Mouse (Mus musculus) embryonic stem cell, embryonic (primary cell): ENCODE data around the gene Lbhd2.

Source experiments
- CTCF ChIA-PET, 4 experiments: fragments of 300-600 bp in 2 of 4; fragments of 350-600 bp in 2 of 4; sonication (Branson Sonifier 250); formaldehyde crosslinking; loops; one replicate each; lab custom pipeline; 2022; ENCODE audit warnings: inconsistent platforms in 2 of 4; lab: Charles Lee
- POLR2A ChIA-PET, 4 experiments: fragments of 300-600 bp in 2 of 4; fragments of 350-600 bp in 2 of 4; sonication (Branson Sonifier 250); formaldehyde crosslinking; loops; one replicate each; lab custom pipeline; 2022; ENCODE audit warnings: antibody characterized with exemption in 4 of 4, inconsistent platforms in 1 of 4; lab: Charles Lee

Lbhd2 gene

GRCm38 (mm10) chr12:111406622-111407021, at the start of gene Lbhd2:
Gene Lbhd2 (plus strand): TSS chr12:111406809.
- ChIA-PET POLR2A (interaction anchor here in 3 of 4 experiments (0.9 to 2.2 kb wide), 12 partner anchors 11 to 131 kb away, joined by 3 to 8 read pairs (median 4); partner anchors contain the start of genes Eif5 (in 1 of the 3) and Exoc3l4 (in 1 of the 3)), CTCF (interaction anchor here in 2 of 4 experiments (0.8 to 3.7 kb wide), 6 partner anchors 16 to 121 kb away, joined by 3 to 21 read pairs (median 3); no protein-coding TSS in a partner anchor)

DNA sequence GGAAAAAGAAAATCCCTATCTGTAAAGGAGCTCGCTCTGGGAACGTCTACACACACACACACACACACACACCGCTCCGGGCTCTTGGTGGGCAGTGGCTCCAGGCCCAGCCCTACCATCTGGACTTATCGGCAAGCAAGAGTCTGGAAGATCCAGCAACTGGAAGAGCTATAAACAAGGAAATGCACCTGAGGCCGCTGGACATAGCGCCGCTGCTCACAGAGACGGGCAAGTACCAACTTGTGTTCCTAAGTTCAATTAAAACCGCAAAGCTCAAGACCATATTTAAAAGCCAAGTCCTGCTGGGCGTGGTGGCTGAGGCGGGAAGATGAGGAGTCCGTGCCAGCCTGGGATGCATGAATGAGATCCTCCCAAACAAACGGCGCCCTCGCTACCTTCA, 45.9 kb upstream of the Lbhd2 start:
- ChIA-PET CTCF (interaction anchor here in 2 of 4 experiments (0.6 to 0.9 kb wide), 2 partner anchors 10 to 65 kb away, joined by 3 read pairs; no protein-coding TSS in a partner anchor), POLR2A (interaction anchor here in 3 of 4 experiments (0.7 to 2.1 kb wide), 6 partner anchors 8 to 41 kb away, joined by 3 to 10 read pairs (median 4); no protein-coding TSS in a partner anchor)

DNA sequence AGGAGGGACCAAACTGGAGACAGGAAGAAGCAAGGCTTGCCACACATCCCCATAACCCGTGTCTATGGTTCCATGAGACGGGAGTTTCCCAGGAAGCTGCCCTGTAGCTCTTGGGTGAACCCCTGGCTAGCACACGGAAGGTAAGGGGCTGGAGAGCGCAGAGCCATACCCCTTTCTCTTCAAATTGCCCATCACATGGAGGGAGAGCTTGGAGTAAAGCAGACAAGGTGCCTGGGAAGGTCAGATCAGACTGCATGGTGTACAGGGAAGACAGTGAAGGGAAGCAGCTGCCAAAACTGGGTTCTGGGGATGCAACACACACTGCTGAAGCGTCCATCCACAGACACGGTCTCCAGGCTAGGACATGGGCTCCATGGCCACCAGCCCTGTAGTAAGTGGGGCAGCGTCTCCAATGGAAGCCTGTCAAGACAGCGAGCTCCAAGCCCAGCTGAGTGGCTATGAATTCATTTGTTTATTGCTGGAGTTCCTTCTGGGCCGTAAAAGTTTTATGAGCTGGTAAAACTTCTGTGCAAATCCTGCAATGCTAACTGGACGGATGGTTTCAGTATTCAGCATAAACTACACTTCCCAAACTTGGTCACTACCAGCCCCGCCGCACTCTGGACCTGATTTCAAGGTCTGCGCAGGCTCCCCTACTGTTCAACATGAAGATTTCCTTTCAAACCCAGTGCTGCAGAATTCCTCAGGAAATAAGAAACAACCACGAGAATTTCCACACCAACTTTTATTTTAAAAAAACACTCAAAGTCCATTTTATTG, 45.1 kb upstream of the Lbhd2 start:
- CTCF ChIA-PET: interaction anchor here in 3 of 4 experiments (0.6 to 0.9 kb wide), 3 partner anchors 9 to 274 kb away, joined by 3 read pairs; no protein-coding TSS in a partner anchor

DNA sequence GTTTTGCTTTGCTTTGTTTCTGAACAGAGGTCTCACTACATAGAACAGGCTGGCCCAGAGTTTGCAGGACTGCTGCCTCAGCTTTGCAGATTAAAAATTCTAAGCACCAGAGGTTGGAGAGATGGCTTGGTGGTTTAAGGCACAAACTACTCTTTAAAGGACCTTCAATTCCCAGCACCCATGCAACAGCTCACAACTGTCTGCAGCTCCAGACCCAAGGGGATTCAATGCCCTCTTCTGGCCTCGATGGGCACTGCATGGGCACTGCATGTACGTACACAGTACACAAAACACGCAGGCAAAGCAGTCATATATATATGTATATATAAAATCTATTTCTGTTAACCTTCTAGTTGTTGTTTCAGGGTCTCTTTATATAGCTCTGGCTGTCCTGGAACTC, 42.4 kb upstream of the Lbhd2 start:
- CTCF ChIA-PET: interaction anchor here in 3 of 4 experiments (0.5 to 1.8 kb wide), 25 partner anchors 9 to 141 kb away, joined by 3 to 10 read pairs (median 3); no protein-coding TSS in a partner anchor
- POLR2A ChIA-PET: interaction anchor here in 2 of 4 experiments (0.7 to 2.0 kb wide), 11 partner anchors 9 to 91 kb away, joined by 3 to 10 read pairs (median 4); no protein-coding TSS in a partner anchor

More for the DNA sequence above, 45.1 kb upstream of the Lbhd2 start:
- POLR2A ChIA-PET: interaction anchor here in 3 of 4 experiments (0.7 to 2.1 kb wide), 6 partner anchors 9 to 42 kb away, joined by 3 to 10 read pairs (median 4); no protein-coding TSS in a partner anchor

- ChIA-PET POLR2A (interaction anchor here in 3 of 4 experiments (0.6 to 2.1 kb wide), 9 partner anchors 8 to 664 kb away, joined by 3 to 13 read pairs (median 4); partner anchors contain the start of genes Eif5 (in 1 of the 3) and Hsp90aa1 (in 1 of the 3)), CTCF (interaction anchor here in 2 of 4 experiments (0.8 to 1.3 kb wide), 5 partner anchors 15 to 138 kb away, joined by 3 to 6 read pairs (median 4); no protein-coding TSS in a partner anchor)
Measured at GRCm38 (mm10) chr12:111367065-111367464, 39.5 kb upstream of the Lbhd2 start.

- POLR2A ChIA-PET: interaction anchor here in 3 of 4 experiments (0.6 to 3.1 kb wide), 16 partner anchors 8 to 299 kb away, joined by 3 to 11 read pairs (median 4); partner anchors contain the start of genes Eif5 (in 1 of the 3) and Tnfaip2 (in 1 of the 3)
- CTCF ChIA-PET: interaction anchor here (0.5 to 1.8 kb wide), 24 partner anchors 9 to 247 kb away, joined by 3 to 15 read pairs (median 4); no protein-coding TSS in a partner anchor
Measured at GRCm38 (mm10) chr12:111370249-111370648, 36.4 kb upstream of the Lbhd2 start.

GRCm38 (mm10) chr12:111371905-111372304, 34.7 kb upstream of the Lbhd2 start:
- CTCF ChIA-PET: no interaction called here
- POLR2A ChIA-PET: interaction anchor here in 2 of 4 experiments (0.8 to 2.1 kb wide), 4 partner anchors 14 to 50 kb away, joined by 3 to 9 read pairs (median 4); no protein-coding TSS in a partner anchor

DNA sequence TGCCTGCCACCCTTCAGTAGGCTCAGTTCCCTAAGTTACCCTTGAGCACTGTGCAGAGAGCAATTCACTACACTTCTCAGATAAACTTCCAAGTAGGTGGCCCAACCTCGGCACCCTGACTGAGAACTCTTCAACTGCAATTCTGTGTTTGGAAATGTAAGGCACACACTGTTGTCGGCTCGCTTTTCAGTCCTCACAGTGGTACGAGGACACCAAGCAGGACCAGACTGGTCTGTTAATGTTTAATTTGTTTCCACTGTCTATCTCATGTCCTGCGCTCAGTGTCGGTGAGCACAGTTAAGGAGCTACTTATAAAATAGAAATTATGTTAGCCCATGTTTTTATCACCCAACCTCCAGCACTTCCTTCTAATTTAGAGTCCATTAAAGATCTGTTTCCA, 33.2 kb upstream of the Lbhd2 start:
- ChIA-PET POLR2A (interaction anchor here in 1 of 4 experiments (1.2 to 2.2 kb wide), 2 partner anchors 9 to 48 kb away, joined by 3 to 7 read pairs; no protein-coding TSS in a partner anchor), CTCF (interaction anchor here in 2 of 4 experiments (0.6 to 1.2 kb wide), 2 partner anchors 28 to 53 kb away, joined by 3 to 5 read pairs; no protein-coding TSS in a partner anchor)

DNA sequence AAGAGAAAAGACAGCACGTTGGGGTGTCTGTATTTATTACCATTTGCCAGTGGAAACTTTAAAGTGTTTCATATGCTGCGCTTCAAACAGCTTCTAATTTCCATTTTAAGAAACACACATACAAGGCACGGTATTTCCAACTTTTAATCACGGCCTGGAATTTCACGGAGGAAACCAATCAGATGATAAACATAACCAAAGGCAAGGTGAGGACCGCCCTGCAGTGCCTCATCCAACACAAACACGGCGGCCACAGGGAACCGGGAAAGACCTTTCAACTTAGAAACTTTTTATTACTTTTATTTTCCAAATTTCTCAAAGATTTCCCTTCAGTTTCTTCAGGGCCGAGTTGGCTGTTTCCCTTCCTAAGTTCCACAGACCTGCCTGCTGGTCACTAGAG, 31.9 kb upstream of the Lbhd2 start:
- ChIA-PET CTCF (interaction anchor here in 1 of 4 experiments (1.2 to 1.5 kb wide), 2 partner anchors 26 to 27 kb away, joined by 4 to 5 read pairs; no protein-coding TSS in a partner anchor), POLR2A (interaction anchor here in 3 of 4 experiments (0.6 to 2.2 kb wide), 5 partner anchors 10 to 301 kb away, joined by 3 to 7 read pairs (median 5); no protein-coding TSS in a partner anchor)

DNA sequence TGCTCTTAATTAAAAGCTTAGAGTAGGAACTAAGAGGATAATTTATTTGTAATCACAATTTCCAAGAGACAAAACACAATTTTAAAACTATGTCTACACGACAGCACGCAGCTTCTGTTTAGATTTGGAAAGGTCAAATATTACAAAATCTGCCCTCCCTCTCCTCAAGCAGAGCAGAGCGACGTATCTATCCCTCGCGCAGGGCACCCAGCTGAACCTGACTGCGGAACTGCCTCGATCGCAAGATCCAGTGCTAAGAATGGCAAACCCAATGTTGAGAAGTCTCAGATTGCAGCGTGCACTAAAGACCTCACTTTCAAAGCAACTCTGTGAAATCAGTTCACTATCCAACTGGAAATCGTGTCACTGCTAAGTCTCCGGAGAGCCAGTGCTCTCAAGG, 31.1 kb upstream of the Lbhd2 start:
- CTCF ChIA-PET: interaction anchor here in 3 of 4 experiments (0.6 to 1.5 kb wide), 4 partner anchors 26 to 316 kb away, joined by 3 to 4 read pairs (median 4); no protein-coding TSS in a partner anchor
- POLR2A ChIA-PET: interaction anchor here in 2 of 4 experiments (0.6 to 3.8 kb wide), 9 partner anchors 9 to 337 kb away, joined by 3 to 16 read pairs (median 5); no protein-coding TSS in a partner anchor

DNA sequence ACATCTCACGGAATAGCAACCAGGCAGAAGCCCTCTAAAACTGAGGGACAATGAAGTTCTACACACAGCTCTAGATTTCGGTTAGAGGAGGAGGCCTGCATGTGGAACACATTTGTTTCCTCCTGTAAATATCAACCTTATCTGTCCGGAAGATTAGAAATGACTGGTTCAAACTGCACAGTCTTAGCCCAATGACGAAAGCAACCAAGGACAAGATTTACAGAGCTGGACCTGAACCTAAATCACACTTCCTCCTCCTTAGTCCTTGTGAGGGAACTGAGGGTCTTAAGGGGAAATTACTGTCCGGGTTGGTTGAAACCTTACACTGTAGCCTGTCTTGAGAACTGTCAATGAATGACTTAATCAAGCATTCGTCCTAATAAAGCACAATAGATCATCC, 30.6 kb upstream of the Lbhd2 start:
- ChIA-PET POLR2A (interaction anchor here in 2 of 4 experiments (0.7 to 3.8 kb wide), 10 partner anchors 9 to 282 kb away, joined by 3 to 16 read pairs (median 4); partner anchors contain the start of gene Eif5 (in 1 of the 2)), CTCF (interaction anchor here in 2 of 4 experiments (1.0 to 1.5 kb wide), 3 partner anchors 25 to 104 kb away, joined by 3 to 4 read pairs (median 3); no protein-coding TSS in a partner anchor)

GRCm38 (mm10) chr12:111376826-111377331, 29.7 kb upstream of the Lbhd2 start:
- POLR2A ChIA-PET: interaction anchor here in 2 of 4 experiments (0.5 to 3.8 kb wide), 9 partner anchors 8 to 299 kb away, joined by 3 to 16 read pairs (median 5); partner anchors contain the start of gene Eif5 (in 2 of the 2)
- CTCF ChIA-PET: no interaction called here

DNA sequence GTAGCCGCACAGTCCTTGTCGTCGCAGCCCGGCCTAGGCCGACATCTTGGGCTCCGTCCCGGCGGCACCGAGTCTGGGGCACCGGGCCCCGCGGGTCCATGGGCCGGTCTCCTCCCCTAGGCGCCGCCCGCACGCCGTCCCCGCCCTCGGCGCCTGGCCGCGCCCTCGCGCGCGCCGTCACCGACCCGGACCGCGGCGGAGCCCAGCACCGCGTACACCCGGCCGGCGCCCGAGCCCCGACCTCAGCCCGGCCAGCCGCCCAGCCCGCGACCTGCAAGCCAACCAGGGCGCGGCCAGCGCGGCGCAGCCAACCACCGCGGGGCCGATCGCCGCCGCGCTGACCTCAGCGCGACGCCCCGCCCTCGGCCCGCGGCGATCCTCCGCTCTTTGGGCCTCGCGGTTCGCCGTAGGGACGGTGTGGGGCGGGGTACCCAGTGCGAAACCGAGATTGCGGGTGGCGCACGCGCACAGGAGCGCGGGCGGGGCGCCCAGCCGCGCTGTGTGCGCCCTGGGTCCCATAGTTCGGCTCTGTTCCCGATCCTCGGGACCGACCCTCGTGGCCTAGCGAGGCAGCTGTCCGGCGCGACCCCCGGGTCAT, 29.1 kb upstream of the Lbhd2 start, which contains the start of gene Cdc42bpb:
Cdc42bpb (minus strand) TSS at position 343 of the 598 bp plus-strand sequence.
- POLR2A ChIA-PET: interaction anchor here in 2 of 4 experiments (0.7 to 3.8 kb wide), 17 partner anchors 8 to 161 kb away, joined by 3 to 16 read pairs (median 4); partner anchors contain the start of genes Eif5 (in 2 of the 2) and Lbhd2 (in 1 of the 2)
- CTCF ChIA-PET: interaction anchor here in 2 of 4 experiments (1.0 to 2.1 kb wide), 4 partner anchors 24 to 48 kb away, joined by 3 to 7 read pairs (median 4); no protein-coding TSS in a partner anchor

DNA sequence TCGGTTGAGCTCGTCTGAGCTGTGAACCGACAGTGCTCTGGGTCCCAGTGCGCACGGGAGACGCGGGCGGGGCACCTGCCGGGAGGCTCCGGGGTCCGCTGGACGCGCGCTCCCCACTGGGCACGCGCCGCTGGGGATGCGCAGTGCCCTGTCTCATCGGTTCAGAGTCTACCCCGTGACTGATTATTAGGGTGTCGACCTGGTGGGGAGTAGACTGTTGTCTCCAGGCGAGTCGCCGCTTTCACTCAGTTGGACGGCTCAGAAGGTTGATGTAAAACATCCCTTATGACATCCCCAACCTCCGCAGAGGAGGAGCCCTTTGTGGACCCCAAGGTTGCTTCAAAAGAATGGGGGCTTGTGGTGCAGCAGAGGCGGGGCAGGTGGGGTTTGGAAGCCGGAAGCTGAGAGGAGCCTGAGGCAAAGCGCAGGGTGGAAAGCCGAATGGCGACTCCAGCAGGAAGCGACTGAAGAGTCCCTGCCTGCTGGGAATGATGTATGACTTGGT, 28.6 kb upstream of the Lbhd2 start:
- ChIA-PET POLR2A (interaction anchor here in 3 of 4 experiments (0.6 to 3.8 kb wide), 19 partner anchors 8 to 383 kb away, joined by 3 to 16 read pairs (median 4); partner anchors contain the start of genes Eif5 (in 2 of the 3) and Lbhd2 (in 1 of the 3)), CTCF (interaction anchor here in 2 of 4 experiments (1.0 to 2.1 kb wide), 4 partner anchors 23 to 48 kb away, joined by 3 to 7 read pairs (median 4); no protein-coding TSS in a partner anchor)

- ChIA-PET POLR2A (interaction anchor here in 2 of 4 experiments (0.6 to 3.8 kb wide), 12 partner anchors 8 to 383 kb away, joined by 3 to 16 read pairs (median 4); partner anchors contain the start of genes Eif5 (in 2 of the 2) and Lbhd2 (in 1 of the 2)), CTCF (interaction anchor here in 2 of 4 experiments (1.0 to 2.1 kb wide), 5 partner anchors 8 to 47 kb away, joined by 3 to 7 read pairs (median 4); no protein-coding TSS in a partner anchor)
Measured at GRCm38 (mm10) chr12:111378812-111379211, 27.8 kb upstream of the Lbhd2 start.
